8 mouse cellular contexts compared by ENCODE assay signal in the genomic region with DNA sequence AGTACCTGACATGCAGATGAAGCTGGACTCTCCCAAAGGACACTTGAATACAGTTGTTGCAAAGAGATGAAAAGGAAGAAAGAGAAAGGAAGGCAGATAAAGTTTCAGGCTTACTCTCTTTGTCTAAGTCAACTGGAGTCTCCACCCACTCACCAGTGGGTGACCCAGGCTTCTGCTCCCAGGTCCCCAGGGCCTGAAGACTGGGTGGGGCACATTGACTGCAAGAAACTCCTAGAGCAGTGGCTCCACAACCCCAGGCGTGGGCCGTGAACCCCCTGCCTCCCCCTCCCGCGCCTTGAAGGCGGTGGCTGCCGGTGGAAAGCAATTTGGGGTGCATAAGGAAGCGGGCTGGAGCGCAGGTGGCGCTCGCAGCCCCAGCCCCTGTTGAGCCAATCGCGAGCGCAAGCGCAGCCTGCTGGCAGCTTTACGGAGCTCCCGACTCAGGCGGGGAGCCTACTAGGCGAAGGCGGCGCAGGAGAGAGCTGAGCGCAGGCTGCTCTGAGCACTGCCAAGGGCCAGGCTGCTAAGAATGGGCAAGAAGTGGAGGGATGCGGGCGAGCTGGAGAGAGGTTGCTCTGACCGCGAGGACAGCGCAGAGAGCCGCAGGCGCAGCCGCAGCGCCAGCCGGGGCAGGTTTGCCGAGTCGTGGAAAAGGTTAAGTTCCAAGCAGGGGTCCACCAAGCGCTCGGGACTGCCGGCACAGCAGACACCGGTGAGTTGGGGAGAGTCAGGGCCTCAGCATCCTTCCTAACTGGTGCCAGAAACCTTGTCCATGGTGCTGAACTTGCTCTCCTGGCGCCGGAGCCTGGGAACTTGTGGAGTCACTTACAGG. TPM values are rescaled to one million over a fixed set of nuclear protein-coding genes. Genes with fewer than 3 reads are reported as not detected.
A peak's percentile ranks its signal among the peaks of the same experiment; 100 is the strongest.
DNase-seq lines count a peak whose midpoint lies in the region; ATAC-seq lines count a peak whose summit lies in the region.

Gene Trpm3, plus strand, starts transcription at position 457 of the 832 bp plus-strand sequence.

- H3K27ac ChIP-seq in embryonic facial prominence, embryonic 11.5 days (replicated peaks; ENCODE audit: low read depth, low read length) = no peak within 1 kb of the TSS
- H3K27ac ChIP-seq in heart, embryonic 14.5 days (replicated peaks in 1 of 2; ENCODE audit: control insufficient read depth in 1 of 2, insufficient read depth in 1 of 2, low read depth in 2 of 2, low read length in 2 of 2) = no peak within 1 kb of the TSS
- H3K27ac ChIP-seq in liver, embryonic 13.5 days = no peak within 1 kb of the TSS

- peak; percentile 95 for ATAC-seq in embryonic facial prominence, embryonic 11.5 days (replicated peaks; ENCODE audit: insufficient number of reproducible peaks, low FRiP score, low TSS enrichment, low read depth)
- ATAC-seq in heart, embryonic 14.5 days (ENCODE audit: insufficient number of reproducible peaks, insufficient read depth, low FRiP score, low read depth) = peak; percentile 66
- no peak for ATAC-seq in liver, embryonic 13.5 days (ENCODE audit: low read depth)

- H3K4me3 ChIP-seq in embryonic facial prominence, embryonic 11.5 days (ENCODE audit: low read depth, low read length) = peak within 1 kb of the TSS; percentile 23
- H3K4me3 ChIP-seq in heart, embryonic 14.5 days (ENCODE audit: control insufficient read depth in 1 of 2, insufficient read depth in 1 of 2, low read depth in 1 of 2, low read length in 2 of 2) = peak within 1 kb of the TSS; percentile 22 to 27; a peak in 3 of 4 replicates
- H3K4me3 ChIP-seq in liver, embryonic 13.5 days (replicated peaks) = no peak within 1 kb of the TSS

- H3K27me3 ChIP-seq in embryonic facial prominence, embryonic 11.5 days (ENCODE audit: control insufficient read depth, insufficient read depth, low read length) = no peaks in the 10 kb centered on the region; the same call in 1 of the 2 replicates
- peaks cover 17% of the 10 kb centered on the region; the same call in 1 of the 2 replicates for H3K27me3 ChIP-seq in heart, embryonic 14.5 days (ENCODE audit: control insufficient read depth, insufficient read depth, low read length)
- H3K27me3 ChIP-seq in liver, embryonic 13.5 days = peaks cover 14% of the 10 kb centered on the region

- no peaks in the 10 kb centered on the region for H3K9me3 ChIP-seq in embryonic facial prominence, embryonic 11.5 days (replicated peaks; ENCODE audit: control insufficient read depth, low read length)
- H3K9me3 ChIP-seq in heart, embryonic 14.5 days (ENCODE audit: control insufficient read depth, low read length) = no peaks in the 10 kb centered on the region
- no peaks in the 10 kb centered on the region for H3K9me3 ChIP-seq in liver, embryonic 13.5 days (replicated peaks)

- no peaks in the 10 kb centered on the region for H3K36me3 ChIP-seq in embryonic facial prominence, embryonic 11.5 days (replicated peaks; ENCODE audit: control insufficient read depth, insufficient read depth, low read depth, low read length)
- H3K36me3 ChIP-seq in heart, embryonic 14.5 days (ENCODE audit: control insufficient read depth, insufficient read depth, low read length) = no peaks in the 10 kb centered on the region
- no peaks in the 10 kb centered on the region for H3K36me3 ChIP-seq in liver, embryonic 13.5 days

- H3K4me2 ChIP-seq in embryonic facial prominence, embryonic 11.5 days (ENCODE audit: low read depth, low read length) = peak within 1 kb of the TSS; percentile 69
- peak within 1 kb of the TSS; percentile 64 for H3K4me2 ChIP-seq in heart, embryonic 14.5 days (ENCODE audit: low read length)
- no peak within 1 kb of the TSS for H3K4me2 ChIP-seq in liver, embryonic 13.5 days

- 1% methylated on average over 39 of the region's 39 CpGs for WGBS in embryonic facial prominence, embryonic 11.5 days
- under 1% methylated on average over 37 of the region's 39 CpGs for WGBS in heart, embryonic 14.5 days
- WGBS in liver, embryonic 13.5 days (ENCODE audit: insufficient replicate concordance) = 2% methylated on average over 39 of the region's 39 CpGs

- peak; percentile 6 to 12 for DNase-seq in B cell, adult 2 months
- DNase-seq in adrenal gland, postnatal 14 days = peak; percentile 73
- DNase-seq in embryonic facial prominence, embryonic 11.5 days (ENCODE audit: low spot score) = peak; percentile 95
- peak; percentile 83 for DNase-seq in kidney, postnatal 10 days
- peak; percentile 4 for DNase-seq in liver, embryonic 13.5 days
- DNase-seq in ovary, adult 18-20 months (ENCODE audit: low spot score) = peak; percentile 12
- DNase-seq in urinary bladder, postnatal 4 days (ENCODE audit: low spot score in 2 of 2) = peak; percentile 43 to 63

- no peak within 1 kb of the TSS for H3K9ac ChIP-seq in embryonic facial prominence, embryonic 11.5 days (replicated peaks; ENCODE audit: low read length)
- no peak within 1 kb of the TSS for H3K9ac ChIP-seq in heart, embryonic 14.5 days (ENCODE audit: low read length)
- H3K9ac ChIP-seq in liver, embryonic 13.5 days = no peak within 1 kb of the TSS

- H3K4me1 ChIP-seq in embryonic facial prominence, embryonic 11.5 days (ENCODE audit: control insufficient read depth, insufficient read depth, low read length) = no peaks in the 10 kb centered on the region
- H3K4me1 ChIP-seq in heart, embryonic 14.5 days (ENCODE audit: control insufficient read depth in 2 of 2, insufficient read depth in 2 of 2, low read length in 2 of 2) = peaks cover 0 to 6% of the 10 kb centered on the region in 2 experiments; a peak in 2 of 4 replicates
- H3K4me1 ChIP-seq in liver, embryonic 13.5 days (replicated peaks) = no peaks in the 10 kb centered on the region

RNA-seq across cellular contexts. Expression of gene Trpm3, which starts in this region (rescaled TPM):
- total RNA-seq in adrenal gland, postnatal 14 days (2021) = 1.1 and 2.1 TPM in 2 replicates
- 4.9 and 11.0 TPM in 2 replicates for polyA plus RNA-seq in embryonic facial prominence, embryonic 11.5 days (2014; fragmentation: Nextera tagmentation; extraction: Ambion mirVana)
- 0.97 and 1.2 TPM in 2 replicates for polyA plus RNA-seq in heart, embryonic 14.5 days (2014; fragmentation: Nextera tagmentation; extraction: Ambion mirVana)
- 0.05 and 0.08 TPM in 2 replicates for polyA plus RNA-seq in liver, embryonic 13.5 days (2015; fragmentation: Nextera tagmentation; extraction: Ambion mirVana)

Comparison
In these comparisons a context has a peak if more than half of its experiments do, and no peak if none do; other contexts are left out.
1. Peak in DNase-seq in liver, embryonic 13.5 days; RNA of the gene not detected or under 1 TPM.
2. DNase-seq: peak in every context shown above with its lines; median percentile 95 in embryonic facial prominence, embryonic 11.5 days; 83 in kidney, postnatal 10 days; 73 in adrenal gland, postnatal 14 days; 53 in urinary bladder, postnatal 4 days; 12 in ovary, adult 18-20 months; 9 in B cell, adult 2 months; 4 in liver, embryonic 13.5 days.